Mouse (Mus musculus): Measurements from ENCODE around the gene Irgm2. TPM values are rescaled to one million over a fixed set of nuclear protein-coding genes. Genes with fewer than 3 reads are reported as not detected.
"Not testable (repeated sequence)": the region's sequence is repeated elsewhere in the genome, so short reads cannot be mapped to it uniquely, and the experiment has no call there.

Irgm2 gene
- total RNA-seq, 1 experiment from 2014 or later: 7.8 TPM

- peak; percentile 26 for ATAC-seq (replicated peaks; ENCODE audit: low read depth, poor library complexity, severe bottlenecking)
Observed at GRCm38 (mm10) chr11:58211062-58211681, 11.8 kb downstream of the Irgm2 start.

- ATAC-seq (replicated peaks; ENCODE audit: low read depth, poor library complexity, severe bottlenecking): no peak
Observed at GRCm38 (mm10) chr11:58211682-58212067, 12.3 kb downstream of the Irgm2 start.

- no peak for ATAC-seq (replicated peaks; ENCODE audit: low read depth, poor library complexity, severe bottlenecking)
Observed at GRCm38 (mm10) chr11:58213673-58214342, 14.4 kb downstream of the Irgm2 start.

GRCm38 (mm10) chr11:58214391-58215048 is 15.1 kb downstream of the Irgm2 start:
- peak; percentile 92 for ATAC-seq (replicated peaks; ENCODE audit: low read depth, poor library complexity, severe bottlenecking)

GRCm38 (mm10) chr11:58215049-58215430 is 15.6 kb downstream of the Irgm2 start:
- not testable (repeated sequence) for ATAC-seq (replicated peaks; ENCODE audit: low read depth, poor library complexity, severe bottlenecking)

- no peak for ATAC-seq (replicated peaks; ENCODE audit: low read depth, poor library complexity, severe bottlenecking)
Observed at GRCm38 (mm10) chr11:58215814-58216213, 16.4 kb downstream of the Irgm2 start.

GRCm38 (mm10) chr11:58216823-58217222 is 17.4 kb downstream of the Irgm2 start:
- no peak for ATAC-seq (replicated peaks; ENCODE audit: low read depth, poor library complexity, severe bottlenecking)

- ATAC-seq (replicated peaks; ENCODE audit: low read depth, poor library complexity, severe bottlenecking): no peak
Observed at GRCm38 (mm10) chr11:58223751-58224150, 24.3 kb downstream of the Irgm2 start.

GRCm38 (mm10) chr11:58224313-58224712 is 24.9 kb downstream of the Irgm2 start:
- ATAC-seq (replicated peaks; ENCODE audit: low read depth, poor library complexity, severe bottlenecking): peak; percentile 92

GRCm38 (mm10) chr11:58224872-58225271 is 25.5 kb downstream of the Irgm2 start:
- not testable (repeated sequence) for ATAC-seq (replicated peaks; ENCODE audit: low read depth, poor library complexity, severe bottlenecking)

- peak; percentile 85 for ATAC-seq (replicated peaks; ENCODE audit: low read depth, poor library complexity, severe bottlenecking)
Observed at GRCm38 (mm10) chr11:58225655-58226054, 26.2 kb downstream of the Irgm2 start.

- ATAC-seq (replicated peaks; ENCODE audit: low read depth, poor library complexity, severe bottlenecking): no peak
Observed at GRCm38 (mm10) chr11:58226425-58226824, 27.0 kb downstream of the Irgm2 start.

- not testable (repeated sequence) for ATAC-seq (replicated peaks; ENCODE audit: low read depth, poor library complexity, severe bottlenecking)
Observed at GRCm38 (mm10) chr11:58228021-58228420, 28.6 kb downstream of the Irgm2 start.

- no peak for ATAC-seq (replicated peaks; ENCODE audit: low read depth, poor library complexity, severe bottlenecking)
Observed at GRCm38 (mm10) chr11:58230396-58230910, 31.0 kb downstream of the Irgm2 start.

GRCm38 (mm10) chr11:58231156-58231555 is 31.7 kb downstream of the Irgm2 start:
- no peak for ATAC-seq (replicated peaks; ENCODE audit: low read depth, poor library complexity, severe bottlenecking)

GRCm38 (mm10) chr11:58234551-58234950 is 35.1 kb downstream of the Irgm2 start:
- ATAC-seq (replicated peaks; ENCODE audit: low read depth, poor library complexity, severe bottlenecking): not testable (repeated sequence)

GRCm38 (mm10) chr11:58235152-58235551 is 35.7 kb downstream of the Irgm2 start:
- ATAC-seq (replicated peaks; ENCODE audit: low read depth, poor library complexity, severe bottlenecking): peak; percentile 54

- ATAC-seq (replicated peaks; ENCODE audit: low read depth, poor library complexity, severe bottlenecking): peak; percentile 98
Observed at GRCm38 (mm10) chr11:58238840-58239791, 39.7 kb downstream of the Irgm2 start.

- no peak for ATAC-seq (replicated peaks; ENCODE audit: low read depth, poor library complexity, severe bottlenecking)
Observed at GRCm38 (mm10) chr11:58247294-58247693, 47.9 kb downstream of the Irgm2 start.
